Mouse (Mus musculus): ENCODE data around the gene Atg2a.

DNA sequence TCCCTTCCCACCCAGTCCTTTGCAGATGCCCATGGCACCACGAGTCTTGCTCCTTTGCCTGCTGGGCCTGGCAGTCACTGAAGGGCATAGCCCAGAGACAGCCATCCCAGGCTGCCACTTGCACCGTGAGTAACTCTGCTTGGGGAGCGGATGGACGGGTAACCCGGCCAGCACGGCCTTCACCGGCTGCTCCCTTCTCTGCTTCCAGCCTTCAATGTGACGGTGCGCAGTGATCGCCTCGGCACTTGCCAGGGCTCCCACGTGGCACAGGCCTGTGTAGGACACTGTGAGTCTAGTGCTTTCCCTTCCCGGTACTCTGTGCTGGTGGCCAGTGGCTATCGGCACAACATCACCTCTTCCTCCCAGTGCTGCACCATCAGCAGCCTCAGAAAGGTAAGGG lies 14.7 kb upstream of the Atg2a start:
- TF ChIP-seq CTCF (conservative IDR thresholded peaks at IDR 0.05; ENCODE audit: insufficient read depth, insufficient read length, low read depth, low read length), result no peak
- TF ChIP-seq POLR2A (IDR thresholded peaks at IDR 0.05; ENCODE audit: low read depth, low read length), result no peak

Data from kidney, adult 2 months (tissue).